Mouse (Mus musculus): ENCODE measurements around the gene Phgdh. TPM values are rescaled to one million over a fixed set of nuclear protein-coding genes. Genes with fewer than 3 reads are reported as not detected.
"Not testable (repeated sequence)": the region's sequence is repeated elsewhere in the genome, so short reads cannot be mapped to it uniquely, and the experiment has no call there.

The Phgdh gene
- polyA plus RNA-seq (2015; fragmentation: Nextera tagmentation; extraction: Ambion mirVana), result 105 and 137 TPM in 2 replicates

DNA sequence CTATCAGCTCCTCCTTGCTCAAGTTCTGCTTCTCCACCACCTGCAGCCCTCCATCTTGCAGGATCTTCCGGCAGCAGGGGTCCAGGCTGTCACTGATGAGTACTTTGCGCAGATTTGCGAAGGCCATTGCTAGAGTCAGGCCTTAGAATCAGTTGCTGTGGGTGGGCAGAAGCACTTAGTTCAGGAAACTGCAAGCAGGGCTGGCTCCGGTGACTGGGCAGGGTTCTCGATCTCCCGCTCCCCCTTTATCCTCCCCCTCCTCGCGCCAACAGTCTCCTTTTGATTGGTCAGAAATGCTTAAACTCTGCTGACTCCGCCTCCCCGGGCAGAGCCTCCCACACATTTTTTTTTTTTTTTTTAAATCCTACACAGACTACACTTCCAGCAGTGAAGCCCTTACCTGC is at the start of gene Phgdh:
Phgdh (minus strand) TSS at position 285 of the 404 bp plus-strand sequence.
- peak within 1 kb of the TSS; percentile 98 for H3K4me2 ChIP-seq (ENCODE audit: low read length)
- WGBS, result 0% methylated on average over 10 of the region's 10 CpGs
- H3K9ac ChIP-seq (ENCODE audit: low read depth, low read length), result peak within 1 kb of the TSS; percentile 65
- not testable (repeated sequence) for H3K27me3 ChIP-seq (ENCODE audit: control insufficient read depth, insufficient read depth, low read depth, low read length); H3K36me3 ChIP-seq (ENCODE audit: control insufficient read depth, insufficient read depth, low read length); H3K9me3 ChIP-seq (replicated peaks; ENCODE audit: control insufficient read depth, low read length, poor library complexity, severe bottlenecking)
- peaks cover 26% of the 10 kb centered on the region for H3K4me1 ChIP-seq (ENCODE audit: control insufficient read depth, insufficient read depth, low read length)
- peak; percentile 44 for ATAC-seq
- peak within 1 kb of the TSS; percentile 54 for H3K4me3 ChIP-seq (ENCODE audit: low read depth, low read length)
- peak within 1 kb of the TSS; percentile 48; the same call in 1 of the 2 replicates for H3K27ac ChIP-seq (ENCODE audit: low read length)

DNA sequence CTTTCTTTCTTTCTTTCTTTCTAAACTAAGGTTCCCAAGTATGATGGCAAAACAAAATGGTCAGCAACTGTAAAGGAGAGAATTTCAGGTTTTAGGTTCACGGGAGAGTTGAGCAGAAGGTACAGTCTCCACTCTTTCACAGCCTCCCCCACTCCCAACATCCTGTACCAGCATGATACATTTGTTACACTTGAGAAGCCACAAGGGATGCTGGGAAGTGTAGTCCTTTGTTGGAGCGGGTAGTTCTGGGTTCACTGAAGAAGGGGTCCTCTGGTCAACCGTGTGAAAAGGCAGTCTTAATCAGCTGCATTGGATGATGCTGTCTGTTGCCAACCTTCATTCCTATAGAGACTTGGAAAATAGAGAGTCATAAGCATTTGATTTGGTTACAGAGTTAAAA is 49.5 kb upstream of the Phgdh start:
- H3K4me3 ChIP-seq (ENCODE audit: low read depth, low read length), result no peak overlapping the region
- no peak overlapping the region for H3K27ac ChIP-seq (ENCODE audit: low read length)
- H3K4me1 ChIP-seq (ENCODE audit: control insufficient read depth, insufficient read depth, low read length), result peaks cover 19% of the 10 kb centered on the region
- no peak overlapping the region for H3K4me2 ChIP-seq (ENCODE audit: low read length)
- H3K27me3 ChIP-seq (ENCODE audit: control insufficient read depth, insufficient read depth, low read depth, low read length), result no peaks in the 10 kb centered on the region
- H3K36me3 ChIP-seq (ENCODE audit: control insufficient read depth, insufficient read depth, low read length), result no peaks in the 10 kb centered on the region
- ATAC-seq, result no peak
- H3K9ac ChIP-seq (ENCODE audit: low read depth, low read length), result no peak overlapping the region
- H3K9me3 ChIP-seq (replicated peaks; ENCODE audit: control insufficient read depth, low read length, poor library complexity, severe bottlenecking), result no peaks in the 10 kb centered on the region
- 55% methylated on average over 3 of the region's 3 CpGs for WGBS

DNA sequence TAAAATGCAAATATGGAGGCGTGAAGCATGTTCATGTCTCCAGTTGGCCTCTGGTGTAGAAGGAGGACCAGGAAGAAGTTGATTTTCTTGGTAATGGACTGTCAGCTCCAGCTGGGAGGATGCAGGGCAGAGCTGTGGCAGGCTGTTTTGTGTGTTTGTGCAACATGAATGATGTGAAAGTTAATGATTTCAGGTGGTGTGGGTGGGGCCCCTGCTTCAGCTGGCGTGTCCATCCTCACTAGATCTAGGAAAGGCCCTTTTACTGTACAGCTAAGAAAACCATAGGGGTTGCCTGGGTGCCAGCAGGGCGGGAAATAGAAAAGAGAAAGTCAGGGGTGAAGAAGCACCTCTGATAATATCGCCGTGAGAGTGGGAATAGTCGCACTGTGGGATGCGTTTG is 48.0 kb upstream of the Phgdh start:
- WGBS, result 79% methylated on average over 7 of the region's 7 CpGs
- H3K9me3 ChIP-seq (replicated peaks; ENCODE audit: control insufficient read depth, low read length, poor library complexity, severe bottlenecking), result no peaks in the 10 kb centered on the region
- H3K9ac ChIP-seq (ENCODE audit: low read depth, low read length), result no peak overlapping the region
- no peak overlapping the region for H3K4me2 ChIP-seq (ENCODE audit: low read length)
- ATAC-seq, result no peak
- peaks cover 28% of the 10 kb centered on the region for H3K4me1 ChIP-seq (ENCODE audit: control insufficient read depth, insufficient read depth, low read length)
- H3K27ac ChIP-seq (ENCODE audit: low read length), result no peak overlapping the region
- H3K4me3 ChIP-seq (ENCODE audit: low read depth, low read length), result no peak overlapping the region
- H3K27me3 ChIP-seq (ENCODE audit: control insufficient read depth, insufficient read depth, low read depth, low read length), result no peaks in the 10 kb centered on the region
- no peaks in the 10 kb centered on the region for H3K36me3 ChIP-seq (ENCODE audit: control insufficient read depth, insufficient read depth, low read length)

DNA sequence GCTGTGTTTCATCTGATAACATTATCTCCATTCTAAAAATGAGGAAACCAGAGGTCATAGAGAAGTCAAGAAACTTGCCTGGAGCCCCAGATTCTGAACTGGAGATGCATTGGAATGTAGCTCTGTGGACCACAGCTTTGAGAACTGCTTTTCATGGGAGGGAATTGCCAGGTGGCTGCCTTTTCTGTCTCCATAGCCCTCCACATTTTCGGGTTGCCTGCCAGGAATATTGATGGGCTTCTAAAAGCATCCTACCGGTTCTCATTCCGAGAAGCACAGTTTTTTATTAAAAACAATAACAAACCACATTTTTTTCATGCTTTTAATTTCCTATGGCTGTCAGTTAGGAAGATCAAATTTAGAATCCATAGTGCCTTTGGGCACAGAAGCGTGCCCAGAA is 47.3 kb upstream of the Phgdh start:
- Histone ChIP-seq H3K27ac (ENCODE audit: low read length) (no peak overlapping the region), H3K4me2 (ENCODE audit: low read length) (no peak overlapping the region), H3K9ac (ENCODE audit: low read depth, low read length) (no peak overlapping the region), H3K36me3 (ENCODE audit: control insufficient read depth, insufficient read depth, low read length) (no peaks in the 10 kb centered on the region), H3K4me3 (ENCODE audit: low read depth, low read length) (no peak overlapping the region), H3K4me1 (ENCODE audit: control insufficient read depth, insufficient read depth, low read length) (peaks cover 28% of the 10 kb centered on the region), H3K27me3 (ENCODE audit: control insufficient read depth, insufficient read depth, low read depth, low read length) (no peaks in the 10 kb centered on the region), H3K9me3 (replicated peaks; ENCODE audit: control insufficient read depth, low read length, poor library complexity, severe bottlenecking) (no peaks in the 10 kb centered on the region)
- no peak for ATAC-seq
- 69% methylated on average over 4 of the region's 4 CpGs for WGBS

DNA sequence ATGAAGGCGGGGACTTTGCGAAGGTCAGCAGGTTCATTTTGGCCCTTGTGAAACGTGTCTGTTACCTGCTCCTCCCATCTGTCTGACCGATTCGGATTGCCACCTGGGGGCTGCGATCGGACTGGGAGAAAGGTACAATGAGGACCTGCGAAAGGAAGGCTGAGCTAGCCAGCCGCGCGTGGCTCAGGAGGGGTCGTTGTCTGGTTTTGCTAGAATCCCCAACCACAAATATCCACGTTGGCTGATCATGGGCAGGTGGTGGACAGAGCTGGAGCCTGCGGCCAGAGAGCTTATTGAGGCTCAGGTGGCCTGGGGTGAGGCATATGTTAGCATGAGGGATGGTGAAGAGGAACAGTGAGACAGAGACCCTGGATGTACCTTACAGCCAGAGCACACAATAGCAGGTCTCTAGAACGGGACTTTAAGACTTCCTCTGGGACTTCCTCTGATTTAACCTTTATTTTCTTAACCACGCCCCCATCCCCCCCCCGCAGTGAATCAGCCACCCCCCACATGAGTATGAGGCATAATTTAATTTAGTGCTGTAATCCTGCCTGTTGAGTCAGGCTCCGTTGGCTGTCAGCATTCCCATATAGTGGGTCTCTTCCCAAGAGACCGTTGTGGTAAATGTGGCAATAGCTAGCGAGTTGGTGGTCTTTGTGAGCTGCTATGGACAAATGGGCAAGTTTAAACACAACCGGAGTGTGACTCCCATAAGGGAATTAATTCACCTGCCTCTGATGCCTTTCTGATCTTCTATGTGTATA is 43.4 kb upstream of the Phgdh start:
- Histone ChIP-seq H3K9ac (ENCODE audit: low read depth, low read length) (peak overlapping the region; percentile 98), H3K4me1 (ENCODE audit: control insufficient read depth, insufficient read depth, low read length) (peaks cover 30% of the 10 kb centered on the region), H3K27ac (ENCODE audit: low read length) (peak overlapping the region; percentile 92), H3K4me2 (ENCODE audit: low read length) (peak overlapping the region; percentile 62), H3K4me3 (ENCODE audit: low read depth, low read length) (peak overlapping the region; percentile 74), H3K36me3 (ENCODE audit: control insufficient read depth, insufficient read depth, low read length) (no peaks in the 10 kb centered on the region), H3K9me3 (replicated peaks; ENCODE audit: control insufficient read depth, low read length, poor library complexity, severe bottlenecking) (no peaks in the 10 kb centered on the region), H3K27me3 (ENCODE audit: control insufficient read depth, insufficient read depth, low read depth, low read length) (no peaks in the 10 kb centered on the region)
- WGBS, result 5% methylated on average over 21 of the region's 21 CpGs
- ATAC-seq, result peak; percentile 54

DNA sequence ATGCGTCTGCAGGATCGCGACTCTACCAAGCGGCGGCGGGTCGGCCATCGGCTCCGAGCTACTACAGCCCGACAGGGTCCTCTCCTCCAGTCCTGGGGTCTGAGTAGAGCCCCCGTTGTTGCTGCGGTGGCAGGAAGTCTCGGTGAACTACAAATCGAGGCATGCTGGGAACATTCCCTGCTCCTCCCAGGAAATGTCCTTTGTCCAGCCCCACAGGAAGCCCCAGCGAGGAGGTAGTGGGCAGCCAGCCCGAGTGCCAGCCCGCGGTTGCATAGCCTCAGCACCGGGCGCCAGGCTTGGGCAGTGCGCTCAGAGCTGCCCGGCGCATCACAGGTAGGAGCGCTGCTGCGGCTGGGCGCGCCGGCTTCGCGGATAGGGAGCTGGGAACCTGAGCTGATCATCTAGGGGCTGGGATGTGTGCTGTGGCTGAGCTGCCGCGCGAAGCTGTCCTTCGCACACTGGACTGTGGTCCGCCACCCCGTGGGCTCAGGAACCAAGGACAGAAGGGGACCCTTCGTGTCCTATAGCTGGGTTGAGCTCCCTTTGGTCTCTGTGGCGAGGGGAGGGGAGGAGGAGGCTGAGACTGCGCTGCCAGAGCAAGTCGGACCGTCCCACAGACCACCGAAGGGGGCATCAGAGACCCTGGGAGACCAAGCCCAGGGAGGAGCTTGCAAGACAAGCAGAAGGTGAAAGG is 42.6 kb upstream of the Phgdh start, which contains the start of gene Zfp697:
Zfp697 (plus strand) TSS at position 216 of the 694 bp plus-strand sequence.
- peak within 1 kb of the TSS; percentile 74 for H3K4me3 ChIP-seq (ENCODE audit: low read depth, low read length)
- ATAC-seq, result peak; percentile 95
- WGBS, result under 1% methylated on average over 40 of the region's 42 CpGs

DNA sequence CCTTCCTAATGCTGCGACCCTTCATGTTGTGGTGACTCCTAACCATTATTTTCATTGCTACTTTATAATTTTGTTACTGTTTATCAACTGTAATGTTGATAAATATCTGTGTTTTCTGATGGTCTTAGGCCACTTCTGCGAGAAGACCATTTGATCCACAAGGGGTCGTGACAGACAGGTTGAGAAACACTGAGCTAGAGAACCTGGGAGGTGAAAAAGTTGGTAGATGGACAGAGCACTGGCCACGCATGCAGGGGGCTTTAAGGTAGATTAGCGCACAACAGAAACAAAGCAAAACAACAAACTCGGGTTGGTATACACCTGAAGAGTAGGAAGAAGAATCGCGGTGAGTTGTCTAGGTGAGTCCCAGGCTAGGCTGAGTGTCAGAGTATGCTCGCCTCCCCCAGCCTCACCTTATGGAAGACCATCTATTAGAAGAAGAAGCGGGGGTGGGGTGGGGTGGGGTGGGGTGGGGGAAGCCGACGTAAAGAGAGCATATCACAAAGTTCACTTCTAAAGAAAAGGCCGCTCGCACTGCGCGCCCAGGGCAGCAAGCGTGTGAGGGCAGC is 42.0 kb upstream of the Phgdh start:
- peak overlapping the region; percentile 92 for H3K27ac ChIP-seq (ENCODE audit: low read length)
- peaks cover 21% of the 10 kb centered on the region for H3K4me1 ChIP-seq (ENCODE audit: control insufficient read depth, insufficient read depth, low read length)
- peak overlapping the region; percentile 98 for H3K9ac ChIP-seq (ENCODE audit: low read depth, low read length)
- no peaks in the 10 kb centered on the region for H3K9me3 ChIP-seq (replicated peaks; ENCODE audit: control insufficient read depth, low read length, poor library complexity, severe bottlenecking)
- WGBS, result 6% methylated on average over 17 of the region's 17 CpGs
- H3K36me3 ChIP-seq (ENCODE audit: control insufficient read depth, insufficient read depth, low read length), result no peaks in the 10 kb centered on the region
- H3K4me3 ChIP-seq (ENCODE audit: low read depth, low read length), result peak overlapping the region; percentile 74
- no peaks in the 10 kb centered on the region for H3K27me3 ChIP-seq (ENCODE audit: control insufficient read depth, insufficient read depth, low read depth, low read length)
- peak; percentile 59 for ATAC-seq
- H3K4me2 ChIP-seq (ENCODE audit: low read length), result peak overlapping the region; percentile 62

More for the DNA sequence above, 42.6 kb upstream of the Phgdh start, which contains the start of gene Zfp697:
- Histone ChIP-seq H3K27me3 (ENCODE audit: control insufficient read depth, insufficient read depth, low read depth, low read length) (no peaks in the 10 kb centered on the region), H3K36me3 (ENCODE audit: control insufficient read depth, insufficient read depth, low read length) (no peaks in the 10 kb centered on the region), H3K27ac (ENCODE audit: low read length) (peak within 1 kb of the TSS; percentile 92), H3K4me1 (ENCODE audit: control insufficient read depth, insufficient read depth, low read length) (peaks cover 27% of the 10 kb centered on the region), H3K9me3 (replicated peaks; ENCODE audit: control insufficient read depth, low read length, poor library complexity, severe bottlenecking) (no peaks in the 10 kb centered on the region), H3K9ac (ENCODE audit: low read depth, low read length) (peak within 1 kb of the TSS; percentile 98), H3K4me2 (ENCODE audit: low read length) (peak within 1 kb of the TSS; percentile 62)

DNA sequence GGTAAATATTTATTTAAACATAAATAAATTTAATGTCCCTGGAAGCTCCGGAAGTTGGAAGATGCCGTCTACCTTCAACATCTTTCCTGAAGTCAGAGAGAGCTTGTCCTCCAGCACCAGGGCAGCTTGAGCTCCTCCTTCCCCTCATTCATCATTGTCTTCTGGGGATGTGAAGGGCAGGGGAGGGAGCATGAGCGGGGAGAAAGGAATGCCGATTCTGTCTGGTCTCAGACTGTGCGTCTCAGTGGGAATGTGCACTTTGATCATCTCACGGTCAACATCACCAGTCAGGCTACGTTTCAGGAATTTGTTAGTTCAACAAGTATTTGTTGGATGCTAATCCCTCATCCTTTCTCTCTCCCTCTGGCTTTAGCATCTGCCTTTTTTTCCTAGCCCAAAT is 39.4 kb upstream of the Phgdh start:
- H3K4me3 ChIP-seq (ENCODE audit: low read depth, low read length), result no peak overlapping the region
- no peak for ATAC-seq
- H3K4me2 ChIP-seq (ENCODE audit: low read length), result no peak overlapping the region
- no peaks in the 10 kb centered on the region for H3K9me3 ChIP-seq (replicated peaks; ENCODE audit: control insufficient read depth, low read length, poor library complexity, severe bottlenecking)
- 23% methylated on average over 7 of the region's 7 CpGs for WGBS
- no peak overlapping the region for H3K27ac ChIP-seq (ENCODE audit: low read length)
- no peak overlapping the region for H3K9ac ChIP-seq (ENCODE audit: low read depth, low read length)
- H3K4me1 ChIP-seq (ENCODE audit: control insufficient read depth, insufficient read depth, low read length), result peaks cover 10% of the 10 kb centered on the region
- no peaks in the 10 kb centered on the region for H3K27me3 ChIP-seq (ENCODE audit: control insufficient read depth, insufficient read depth, low read depth, low read length)
- no peaks in the 10 kb centered on the region for H3K36me3 ChIP-seq (ENCODE audit: control insufficient read depth, insufficient read depth, low read length)

DNA sequence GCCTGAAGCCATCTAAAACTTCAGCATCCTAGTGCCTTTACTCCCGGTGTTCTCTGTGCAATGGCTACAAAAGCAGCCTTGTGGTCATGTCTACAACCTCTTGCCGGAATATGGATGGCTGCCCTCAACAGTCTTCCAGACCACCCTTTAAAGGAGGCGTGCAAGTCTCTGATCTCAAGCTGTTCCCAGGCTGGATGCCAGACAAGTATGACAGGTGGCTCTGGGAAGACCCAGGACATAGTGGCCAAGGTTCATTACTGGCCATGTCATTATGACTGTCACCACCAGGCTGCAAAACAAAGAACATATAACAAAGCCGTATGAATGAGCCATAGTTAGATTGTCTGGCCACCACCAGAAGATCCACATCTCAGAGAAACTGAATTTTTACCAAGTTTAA is 38.5 kb upstream of the Phgdh start:
- 88% methylated on average over 4 of the region's 4 CpGs for WGBS

More for the DNA sequence above, 38.5 kb upstream of the Phgdh start:
- H3K36me3 ChIP-seq (ENCODE audit: control insufficient read depth, insufficient read depth, low read length), result no peaks in the 10 kb centered on the region
- H3K27ac ChIP-seq (ENCODE audit: low read length), result no peak overlapping the region
- no peak overlapping the region for H3K4me2 ChIP-seq (ENCODE audit: low read length)
- H3K4me1 ChIP-seq (ENCODE audit: control insufficient read depth, insufficient read depth, low read length), result 0 out of 2 replicates have a peak, but pooled peaks cover 2% of the 10 kb centered on the region
- no peak overlapping the region for H3K9ac ChIP-seq (ENCODE audit: low read depth, low read length)
- H3K9me3 ChIP-seq (replicated peaks; ENCODE audit: control insufficient read depth, low read length, poor library complexity, severe bottlenecking), result no peaks in the 10 kb centered on the region
- H3K4me3 ChIP-seq (ENCODE audit: low read depth, low read length), result no peak overlapping the region
- ATAC-seq, result no peak
- no peaks in the 10 kb centered on the region for H3K27me3 ChIP-seq (ENCODE audit: control insufficient read depth, insufficient read depth, low read depth, low read length)

All from midbrain, embryonic 16.5 days (tissue).